Mouse (Mus musculus) lung, embryonic 15.5 days (tissue): ENCODE results near the gene Slc22a7. TPM values are rescaled to one million over a fixed set of nuclear protein-coding genes. Genes with fewer than 3 reads are reported as not detected.

Source experiments
- ATAC-seq: fragments of 200-750 bp; cut with Nextera tagmentation; 2 replicates; pipeline ENCODE4 v1.8.0; 2017; ENCODE audit warnings: moderate number of reproducible peaks, borderline replicate concordance; ENCODE audit not compliant: low FRiP score, low TSS enrichment; ENCODE audit errors: extremely low read depth
- H3K27ac ChIP-seq: fragments of 300-500 bp; sonication (generic); 2 replicates; pipeline ENCODE4 v1.5.1; 2015; ENCODE audit warnings: moderate library complexity, mild to moderate bottlenecking, inconsistent platforms
- H3K27me3 ChIP-seq: fragments of 300-500 bp; sonication (generic); 2 replicates; pipeline ENCODE4 v1.6.1; 2015; ENCODE audit warnings: inconsistent platforms
- H3K36me3 ChIP-seq: fragments of 300-500 bp; sonication (generic); 2 replicates; pipeline ENCODE4 v1.6.1; 2015; ENCODE audit warnings: inconsistent platforms
- H3K4me1 ChIP-seq: fragments of 300-500 bp; sonication (generic); 2 replicates; pipeline ENCODE4 v1.6.1; 2015; ENCODE audit warnings: inconsistent platforms
- H3K4me2 ChIP-seq: fragments of 300-500 bp; sonication (generic); 2 replicates; pipeline ENCODE4 v1.6.1; 2015; ENCODE audit warnings: inconsistent platforms, mild to moderate bottlenecking, moderate library complexity
- H3K4me3 ChIP-seq: fragments of 300-500 bp; sonication (generic); 2 replicates; pipeline ENCODE4 v1.5.1; 2015; ENCODE audit warnings: mild to moderate bottlenecking, inconsistent platforms
- H3K9ac ChIP-seq: fragments of 300-500 bp; sonication (generic); 2 replicates; pipeline ENCODE4 v1.6.1; 2015; ENCODE audit warnings: inconsistent platforms
- H3K9me3 ChIP-seq: fragments of 300-500 bp; sonication (generic); 2 replicates; pipeline ENCODE4 v1.6.1; 2016; ENCODE audit warnings: inconsistent platforms
- WGBS: fragments of 180-500 bp; shearing (Covaris S2); methylation state at CpG from one replicate; pipeline ENCODE4 v1.1.7; 2015; 5-methylcytosine and 5-hydroxymethylcytosine counted together
- polyA plus RNA-seq: library from polyadenylated mRNA; unstranded; fragments of >200 nt; fragmentation: Nextera tagmentation; extraction: Ambion mirVana; gene quantifications from 2 replicates; pipeline ENCODE4 v1.2.1, GENCODE M21; 2015

Slc22a7 gene
- polyA plus RNA-seq, 1 experiment from 2014 or later, result 0.29 TPM

DNA sequence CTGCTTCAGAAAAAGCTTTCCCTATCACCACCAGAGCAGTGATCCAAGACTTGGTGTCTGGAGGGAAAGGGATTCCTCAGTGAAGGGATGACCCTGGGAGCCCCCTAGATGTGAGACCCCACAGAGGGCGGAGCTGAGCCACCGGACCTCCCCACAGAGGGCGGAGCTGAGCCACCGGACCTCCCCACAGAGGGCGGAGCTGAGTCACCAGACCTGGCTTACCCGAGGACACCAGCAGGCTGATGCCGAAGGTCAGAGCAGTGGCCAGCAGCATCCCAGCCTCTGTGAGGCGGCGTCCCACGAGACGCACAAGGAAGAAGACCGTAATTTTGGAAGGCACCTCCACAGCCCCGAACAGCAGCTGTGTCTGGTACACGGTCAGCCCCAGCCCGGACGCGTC, 4.6 kb downstream of the Slc22a7 start:
- peak; percentile 49; the same call in 1 of the 2 replicates for ATAC-seq
- no peak overlapping the region for H3K9ac ChIP-seq
- H3K9me3 ChIP-seq, result no peaks in the 10 kb centered on the region
- H3K4me1 ChIP-seq, result peaks cover 8% of the 10 kb centered on the region; the same call in 1 of the 2 replicates
- peak overlapping the region; percentile 48 for H3K4me2 ChIP-seq
- WGBS, result 2% methylated on average over 17 of the region's 17 CpGs
- peaks cover 24% of the 10 kb centered on the region; the same call in 1 of the 2 replicates for H3K27me3 ChIP-seq
- H3K27ac ChIP-seq, result no peak overlapping the region
- H3K4me3 ChIP-seq, result peak overlapping the region; percentile 13; the same call in 1 of the 2 replicates
- no peaks in the 10 kb centered on the region for H3K36me3 ChIP-seq

- no peaks in the 10 kb centered on the region for H3K36me3 ChIP-seq
- no peak for ATAC-seq
- H3K27me3 ChIP-seq, result no peaks in the 10 kb centered on the region
- no peak within 1 kb of the TSS for H3K4me3 ChIP-seq
- H3K9me3 ChIP-seq, result no peaks in the 10 kb centered on the region
- H3K4me2 ChIP-seq, result peak within 1 kb of the TSS; percentile 48
- H3K27ac ChIP-seq, result no peak within 1 kb of the TSS
- 10% methylated on average over 18 of the region's 18 CpGs for WGBS
- H3K4me1 ChIP-seq, result peaks cover 6% of the 10 kb centered on the region; the same call in 1 of the 2 replicates
- no peak within 1 kb of the TSS for H3K9ac ChIP-seq
Measured at GRCm38 (mm10) chr17:46428761-46429414, 9.4 kb downstream of the Slc22a7 start, which contains the start of gene Crip3. Crip3 (plus strand) TSS chr17:46428926.

GRCm38 (mm10) chr17:46426496-46426895, 11.8 kb downstream of the Slc22a7 start:
- Histone ChIP-seq H3K27me3 (no peaks in the 10 kb centered on the region), H3K4me2 (no peak overlapping the region), H3K27ac (no peak overlapping the region), H3K4me3 (no peak overlapping the region), H3K9me3 (no peaks in the 10 kb centered on the region), H3K9ac (no peak overlapping the region), H3K36me3 (no peaks in the 10 kb centered on the region), H3K4me1 (peaks cover 4% of the 10 kb centered on the region; the same call in 1 of the 2 replicates)
- no peak for ATAC-seq

- Histone ChIP-seq H3K9me3 (no peaks in the 10 kb centered on the region), H3K4me2 (no peak overlapping the region), H3K27me3 (no peaks in the 10 kb centered on the region), H3K9ac (no peak overlapping the region), H3K36me3 (no peaks in the 10 kb centered on the region; the same call in 1 of the 2 replicates), H3K4me3 (no peak overlapping the region), H3K27ac (no peak overlapping the region), H3K4me1 (no peaks in the 10 kb centered on the region)
- ATAC-seq, result no peak
Measured at GRCm38 (mm10) chr17:46419717-46420116, 18.5 kb downstream of the Slc22a7 start.

DNA sequence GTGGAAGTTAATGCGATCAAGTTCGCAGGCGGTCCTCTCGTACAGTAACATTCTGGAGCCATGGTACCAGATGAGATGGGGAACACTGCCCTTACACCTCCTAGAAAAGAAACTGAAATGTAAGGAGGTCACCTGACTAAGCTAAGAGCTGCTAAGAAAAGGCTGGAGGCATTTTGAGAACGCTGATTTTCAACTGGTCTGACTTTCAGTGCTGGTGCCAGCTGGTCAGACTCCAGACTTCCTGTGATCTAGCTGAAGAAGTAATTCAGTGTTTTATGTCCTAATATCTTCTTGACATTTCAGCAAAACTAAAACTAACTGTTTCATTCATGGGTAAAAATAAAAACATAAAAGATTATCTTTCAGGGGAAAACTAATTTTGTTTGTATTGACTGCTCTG, 19.6 kb downstream of the Slc22a7 start:
- H3K9me3 ChIP-seq, result no peaks in the 10 kb centered on the region
- no peak overlapping the region for H3K4me2 ChIP-seq
- no peak for ATAC-seq
- H3K27ac ChIP-seq, result no peak overlapping the region
- H3K9ac ChIP-seq, result no peak overlapping the region
- peaks cover 6% of the 10 kb centered on the region for H3K36me3 ChIP-seq
- no peak overlapping the region for H3K4me3 ChIP-seq
- H3K27me3 ChIP-seq, result no peaks in the 10 kb centered on the region
- WGBS, result 75% methylated on average over 5 of the region's 5 CpGs
- no peaks in the 10 kb centered on the region for H3K4me1 ChIP-seq

- Histone ChIP-seq H3K9ac (no peak overlapping the region), H3K27me3 (no peaks in the 10 kb centered on the region), H3K4me1 (no peaks in the 10 kb centered on the region), H3K4me2 (no peak overlapping the region), H3K9me3 (no peaks in the 10 kb centered on the region), H3K36me3 (peaks cover 66% of the 10 kb centered on the region), H3K27ac (no peak overlapping the region), H3K4me3 (no peak overlapping the region)
- 27% methylated on average over 3 of the region's 3 CpGs for WGBS
- no peak for ATAC-seq
Measured at GRCm38 (mm10) chr17:46408478-46408877, 29.8 kb downstream of the Slc22a7 start.

GRCm38 (mm10) chr17:46394631-46395030, 43.6 kb downstream of the Slc22a7 start:
- H3K27me3 ChIP-seq, result no peaks in the 10 kb centered on the region
- no peaks in the 10 kb centered on the region for H3K4me1 ChIP-seq
- H3K9me3 ChIP-seq, result no peaks in the 10 kb centered on the region
- no peak for ATAC-seq
- H3K36me3 ChIP-seq, result peaks cover 33% of the 10 kb centered on the region
- 92% methylated on average over 1 of the region's 1 CpGs for WGBS
- H3K4me3 ChIP-seq, result no peak overlapping the region
- H3K27ac ChIP-seq, result no peak overlapping the region
- no peak overlapping the region for H3K4me2 ChIP-seq
- no peak overlapping the region for H3K9ac ChIP-seq

- Histone ChIP-seq H3K36me3 (peaks cover 31% of the 10 kb centered on the region), H3K27me3 (no peaks in the 10 kb centered on the region), H3K4me2 (no peak overlapping the region), H3K4me1 (no peaks in the 10 kb centered on the region), H3K9ac (no peak overlapping the region), H3K4me3 (no peak overlapping the region), H3K27ac (no peak overlapping the region), H3K9me3 (no peaks in the 10 kb centered on the region)
- ATAC-seq, result no peak
- 42% methylated on average over 2 of the region's 2 CpGs for WGBS
Measured at GRCm38 (mm10) chr17:46393012-46393411, 45.2 kb downstream of the Slc22a7 start.

GRCm38 (mm10) chr17:46388200-46388599, 50.1 kb downstream of the Slc22a7 start:
- no peaks in the 10 kb centered on the region for H3K27me3 ChIP-seq
- no peak overlapping the region for H3K4me2 ChIP-seq
- H3K4me3 ChIP-seq, result no peak overlapping the region
- no peaks in the 10 kb centered on the region for H3K9me3 ChIP-seq
- peaks cover 8% of the 10 kb centered on the region for H3K4me1 ChIP-seq
- no peak overlapping the region for H3K9ac ChIP-seq
- peaks cover 15% of the 10 kb centered on the region for H3K36me3 ChIP-seq
- no peak overlapping the region for H3K27ac ChIP-seq
- no peak for ATAC-seq
- WGBS, result 70% methylated on average over 3 of the region's 3 CpGs

- peak overlapping the region; percentile 97 for H3K9ac ChIP-seq
- WGBS, result under 1% methylated on average over 52 of the region's 70 CpGs
- peak overlapping the region; percentile 81 for H3K27ac ChIP-seq
- peak overlapping the region; percentile 98 for H3K4me3 ChIP-seq
- no peaks in the 10 kb centered on the region for H3K9me3 ChIP-seq
- H3K36me3 ChIP-seq, result peaks cover 9% of the 10 kb centered on the region
- 0 out of 2 replicates have a peak, but pooled peaks have one; percentile 3 for ATAC-seq
- H3K4me1 ChIP-seq, result peaks cover 8% of the 10 kb centered on the region
- H3K4me2 ChIP-seq, result peak overlapping the region; percentile 86
- H3K27me3 ChIP-seq, result no peaks in the 10 kb centered on the region
Measured at GRCm38 (mm10) chr17:46384061-46384801, 54.0 kb downstream of the Slc22a7 start.

DNA sequence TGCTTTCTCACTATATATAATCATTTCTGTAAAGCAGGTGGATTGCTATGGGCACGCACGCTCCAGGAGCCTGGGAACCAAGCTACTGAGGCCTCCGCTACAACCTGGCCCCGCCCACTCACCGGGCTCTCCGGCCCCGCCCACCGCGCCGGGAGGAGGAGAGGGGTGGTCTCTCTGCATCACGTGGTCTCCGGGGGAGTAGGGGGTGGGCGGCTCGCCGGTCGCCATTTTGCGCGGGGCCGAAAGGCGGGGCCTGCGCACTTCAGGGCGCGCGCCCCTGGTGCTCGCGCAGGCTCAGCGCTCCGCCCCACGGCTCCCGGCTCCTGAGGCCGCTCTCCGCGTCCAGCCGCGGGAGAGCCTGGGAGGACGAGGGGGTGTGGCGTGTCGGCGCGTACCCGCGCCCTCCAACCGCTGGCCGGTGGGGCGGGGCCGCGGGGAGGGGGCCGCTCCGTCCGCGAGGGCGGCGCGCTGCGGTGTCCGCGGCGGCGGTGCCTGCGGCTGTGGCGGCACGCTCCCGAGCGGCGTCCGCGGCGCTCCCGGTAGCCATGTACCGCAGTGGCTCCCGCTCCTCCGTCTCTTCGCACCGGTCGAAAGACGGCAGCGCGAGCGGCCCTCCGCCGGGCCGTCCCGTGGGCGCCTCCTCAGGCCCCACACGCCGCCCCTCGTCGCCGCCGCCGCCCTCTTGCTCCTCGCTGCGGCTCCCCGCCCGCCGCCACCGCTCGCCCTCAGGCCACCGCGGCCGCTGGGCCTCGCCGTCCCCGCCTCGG, 54.8 kb downstream of the Slc22a7 start, which contains the start of gene Zfp318:
Gene Zfp318 (plus strand): TSS at position 438 of the 767 bp plus-strand sequence.
- peak; percentile 99 for ATAC-seq

More for the DNA sequence above, 54.8 kb downstream of the Slc22a7 start, which contains the start of gene Zfp318:
- H3K9me3 ChIP-seq, result no peaks in the 10 kb centered on the region
- H3K4me2 ChIP-seq, result peak within 1 kb of the TSS; percentile 86
- no peaks in the 10 kb centered on the region for H3K27me3 ChIP-seq
- under 1% methylated on average over 86 of the region's 105 CpGs for WGBS
- H3K27ac ChIP-seq, result peak within 1 kb of the TSS; percentile 81
- peaks cover 4% of the 10 kb centered on the region; the same call in 1 of the 2 replicates for H3K36me3 ChIP-seq
- peaks cover 8% of the 10 kb centered on the region for H3K4me1 ChIP-seq
- peak within 1 kb of the TSS; percentile 98 for H3K4me3 ChIP-seq
- H3K9ac ChIP-seq, result peak within 1 kb of the TSS; percentile 97
